Mouse (Mus musculus) limb, embryonic 10.5 days (tissue): ENCODE data around the gene Rnaset2b. TPM values are rescaled to one million over a fixed set of nuclear protein-coding genes. Genes with fewer than 3 reads are reported as not detected.
"Not testable (repeated sequence)": the region's sequence is repeated elsewhere in the genome, so short reads cannot be mapped to it uniquely, and the experiment has no call there.

Experiments
- DNase-seq: peaks from one replicate; pipeline ENCODE4 v3.0.0-alpha.2; 2017; ENCODE audit warnings: low spot score
- H3K27ac ChIP-seq: fragments of 300-500 bp; sonication (generic); 2 replicates; pipeline ENCODE4 v1.5.1; 2016; ENCODE audit warnings: mild to moderate bottlenecking
- H3K27me3 ChIP-seq: fragments of 300-500 bp; sonication (generic); 2 replicates; pipeline ENCODE4 v1.6.1; 2016; ENCODE audit warnings: low read depth, mild to moderate bottlenecking; ENCODE audit not compliant: poor library complexity, severe bottlenecking
- H3K36me3 ChIP-seq: fragments of 300-500 bp; sonication (generic); 2 replicates; pipeline ENCODE4 v1.6.1; 2016; ENCODE audit warnings: mild to moderate bottlenecking, moderate library complexity
- H3K4me1 ChIP-seq: fragments of 300-500 bp; sonication (generic); 2 replicates; pipeline ENCODE4 v1.6.1; 2016
- H3K4me3 ChIP-seq: fragments of 300-500 bp; sonication (generic); 2 replicates; pipeline ENCODE4 v1.5.1; 2016; ENCODE audit warnings: mild to moderate bottlenecking, moderate library complexity
- H3K9me3 ChIP-seq: fragments of 300-500 bp; sonication (generic); replicated peaks from 2 replicates; pipeline ENCODE4 v1.6.1; 2016; ENCODE audit warnings: mild to moderate bottlenecking
- WGBS: fragments of 180-500 bp; shearing (Covaris S2); methylation state at CpG from one replicate; pipeline ENCODE4 v1.1.7; 2016; 5-methylcytosine and 5-hydroxymethylcytosine counted together
- polyA plus RNA-seq: library from polyadenylated mRNA; unstranded; fragments of >200 nt; fragmentation: Nextera tagmentation; extraction: Ambion mirVana; gene quantifications from 2 replicates; pipeline ENCODE4 v1.2.1, GENCODE M21; 2016

Rnaset2b gene
- polyA plus RNA-seq, 1 experiment from 2014 or later = 175 TPM

- H3K27me3 ChIP-seq, H3K27ac ChIP-seq, H3K9me3 ChIP-seq, H3K4me1 ChIP-seq, H3K4me3 ChIP-seq, H3K36me3 ChIP-seq: not testable (repeated sequence)
- peak; percentile 38 for DNase-seq
- 17% methylated on average over 6 of the region's 6 CpGs for WGBS
Observed at GRCm38 (mm10) chr17:6965364-6965763, 5.1 kb upstream of the Rnaset2b start.

- H3K27me3 ChIP-seq, H3K4me1 ChIP-seq, DNase-seq, H3K36me3 ChIP-seq, H3K27ac ChIP-seq, H3K9me3 ChIP-seq, H3K4me3 ChIP-seq: not testable (repeated sequence)
- WGBS = 29% methylated on average over 1 of the region's 1 CpGs
Observed at GRCm38 (mm10) chr17:6967673-6968072, 2.8 kb upstream of the Rnaset2b start.

DNA sequence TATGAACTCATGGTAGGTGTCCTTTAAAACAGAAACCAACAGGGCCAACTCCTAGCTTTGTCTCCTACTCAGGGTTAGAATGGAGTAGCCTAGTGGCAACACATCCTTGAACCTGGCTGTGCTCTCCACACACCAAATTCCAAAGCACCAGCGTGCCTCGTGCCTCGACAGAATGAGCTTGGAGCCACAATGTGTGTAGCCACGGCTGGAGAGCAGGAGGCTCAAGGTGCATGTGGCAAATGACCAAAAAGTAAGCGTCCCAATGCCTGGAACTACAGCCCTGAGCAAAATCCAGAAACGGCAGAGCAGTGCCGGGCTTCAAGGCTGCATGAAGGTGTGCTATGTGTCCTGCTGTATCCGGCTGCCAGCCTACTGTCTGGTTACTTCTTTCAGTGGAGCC is 804 bp downstream of the Rnaset2b start:
- H3K9me3 ChIP-seq, H3K4me3 ChIP-seq, H3K4me1 ChIP-seq, H3K27me3 ChIP-seq, H3K27ac ChIP-seq, DNase-seq, H3K36me3 ChIP-seq: not testable (repeated sequence)
- WGBS = 84% methylated on average over 8 of the region's 8 CpGs

DNA sequence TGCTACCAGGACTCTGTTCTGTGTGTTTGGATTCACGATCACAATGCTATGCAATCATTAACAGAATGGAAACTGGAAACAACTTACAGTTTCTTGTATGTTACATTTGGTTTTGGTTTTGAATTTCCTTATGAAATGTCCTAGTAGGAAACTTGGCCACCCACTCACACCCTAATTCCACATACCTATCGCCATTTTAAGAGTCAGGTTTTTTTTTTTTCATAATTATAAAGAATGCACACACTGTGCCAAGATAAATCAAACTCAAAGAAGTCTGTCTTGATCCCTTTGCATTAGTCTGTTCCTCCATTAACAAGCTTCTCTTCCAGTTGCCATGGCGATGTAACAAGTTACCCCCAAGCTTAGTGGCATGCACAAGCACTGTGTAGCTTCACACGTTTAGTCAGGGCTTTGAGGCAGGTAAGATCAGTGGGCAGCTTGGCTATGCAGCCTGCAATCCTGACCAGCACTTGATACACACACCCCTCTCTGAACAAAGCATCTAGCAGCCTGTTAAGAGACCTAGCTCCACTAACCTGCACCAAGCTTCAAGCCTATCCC is 2.5 kb downstream of the Rnaset2b start:
- H3K27ac ChIP-seq, H3K27me3 ChIP-seq, H3K4me3 ChIP-seq, H3K4me1 ChIP-seq, H3K36me3 ChIP-seq, DNase-seq, H3K9me3 ChIP-seq: not testable (repeated sequence)
- 75% methylated on average over 4 of the region's 4 CpGs for WGBS

DNA sequence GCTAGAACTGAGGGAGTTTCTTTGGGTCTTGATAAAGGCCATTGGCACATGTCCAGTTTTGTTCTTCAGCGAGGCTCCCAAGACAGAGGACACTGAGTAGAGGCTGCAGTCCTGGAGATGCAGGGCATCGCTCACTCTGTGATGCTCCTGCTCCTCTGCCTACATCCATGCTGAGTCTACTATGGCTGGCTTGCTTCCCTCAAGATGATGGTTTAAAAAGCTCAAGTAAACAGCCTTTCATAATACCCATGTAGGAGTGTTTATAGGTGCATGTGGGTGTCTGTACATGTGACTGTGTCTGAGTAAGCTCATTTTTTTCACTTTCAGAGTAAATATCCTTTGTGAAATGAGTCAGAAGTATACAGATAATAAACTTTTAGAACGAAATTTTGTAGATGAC is 4.6 kb downstream of the Rnaset2b start:
- not testable (repeated sequence) for DNase-seq, H3K27me3 ChIP-seq, H3K4me3 ChIP-seq, H3K4me1 ChIP-seq, H3K27ac ChIP-seq, H3K9me3 ChIP-seq, H3K36me3 ChIP-seq
- 71% methylated on average over 3 of the region's 3 CpGs for WGBS

DNA sequence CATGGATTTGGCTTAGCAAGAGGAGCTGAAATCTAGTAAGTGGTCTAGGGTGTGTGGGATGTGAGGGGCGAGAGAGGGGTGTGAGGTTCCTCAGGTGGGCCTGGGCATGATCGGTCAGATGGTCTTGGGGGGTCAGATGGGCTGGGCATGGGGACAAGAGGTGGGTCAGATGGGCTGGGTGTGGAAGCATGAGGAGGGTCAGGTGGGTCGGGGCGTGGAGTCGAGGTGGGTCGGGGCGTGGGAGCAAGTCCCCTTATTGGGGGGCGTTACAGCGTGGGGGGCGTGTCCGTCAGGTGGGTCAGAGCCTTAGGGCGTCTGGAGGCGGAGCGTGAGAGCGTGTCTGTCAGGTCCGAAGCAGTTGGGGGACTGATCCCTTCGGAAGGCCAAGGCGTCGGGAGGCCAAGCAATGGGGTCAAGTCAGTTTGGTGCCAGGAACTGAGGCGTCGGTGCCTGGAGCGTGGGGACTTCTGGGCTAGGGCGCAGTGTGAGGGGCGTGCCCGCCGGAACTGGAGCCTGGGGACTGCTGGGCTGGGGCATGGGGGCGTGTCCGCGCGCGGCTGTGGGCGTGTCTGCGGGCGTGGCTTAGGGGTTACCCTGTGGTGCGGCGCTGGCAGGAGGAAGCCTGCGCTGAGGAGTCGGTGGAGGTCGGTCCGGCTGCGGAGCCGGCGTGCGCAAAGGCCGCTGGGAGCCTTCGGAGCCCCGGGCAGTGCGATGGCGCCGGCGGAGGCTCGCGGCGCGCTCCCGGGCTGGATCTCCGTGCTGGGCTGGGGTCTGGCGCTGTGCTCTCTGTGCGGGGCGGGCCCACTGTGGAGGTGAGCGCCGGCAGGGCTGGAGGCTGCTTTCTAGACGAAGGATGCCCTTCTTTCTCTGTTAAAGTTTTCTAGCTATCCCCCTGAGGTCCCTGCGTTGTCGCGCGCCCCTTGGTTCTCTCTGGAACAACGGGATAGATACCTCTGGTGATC is 8.1 kb downstream of the Rnaset2b start, which contains the start of gene Gm49721:
Gene Gm49721, plus strand, starts transcription at position 618 of the 962 bp plus-strand sequence.
- peak within 1 kb of the TSS; percentile 54 for H3K4me3 ChIP-seq
- not testable (repeated sequence) for H3K4me1 ChIP-seq, H3K36me3 ChIP-seq, H3K9me3 ChIP-seq, H3K27me3 ChIP-seq
- peak within 1 kb of the TSS; percentile 82; the same call in 1 of the 2 replicates for H3K27ac ChIP-seq
- peak; percentile 63 for DNase-seq
- 1% methylated on average over 52 of the region's 68 CpGs for WGBS

- H3K36me3 ChIP-seq, H3K4me1 ChIP-seq, H3K27ac ChIP-seq, DNase-seq, H3K9me3 ChIP-seq, H3K27me3 ChIP-seq: not testable (repeated sequence)
- H3K4me3 ChIP-seq = peak overlapping the region; percentile 54
- 44% methylated on average over 5 of the region's 5 CpGs for WGBS
Observed at GRCm38 (mm10) chr17:6979380-6979779, 8.9 kb downstream of the Rnaset2b start.

DNA sequence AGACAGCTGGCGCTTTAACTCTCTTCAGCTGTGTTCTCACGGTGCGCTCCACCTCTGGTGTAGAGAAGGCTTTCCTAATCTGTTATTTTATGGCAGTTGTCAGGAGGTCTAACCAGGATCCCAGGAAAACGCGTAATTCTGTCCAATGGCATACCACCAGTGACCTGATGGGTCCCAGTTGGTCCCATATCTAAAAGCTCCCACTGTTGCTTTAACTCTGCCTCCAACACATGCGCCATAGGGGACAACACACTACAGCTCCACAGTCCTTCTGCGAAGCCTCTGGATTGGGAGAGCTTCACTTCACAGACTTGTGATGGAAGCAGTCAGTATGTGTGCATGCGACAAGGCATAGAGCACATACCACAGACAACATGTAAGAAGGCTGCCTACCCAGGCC is 9.7 kb downstream of the Rnaset2b start:
- not testable (repeated sequence) for H3K4me1 ChIP-seq, DNase-seq, H3K9me3 ChIP-seq, H3K4me3 ChIP-seq, H3K36me3 ChIP-seq, H3K27me3 ChIP-seq, H3K27ac ChIP-seq
- WGBS = 91% methylated on average over 5 of the region's 8 CpGs

GRCm38 (mm10) chr17:6986118-6986517 is 15.7 kb downstream of the Rnaset2b start:
- H3K9me3 ChIP-seq, H3K4me1 ChIP-seq, H3K27ac ChIP-seq, DNase-seq, H3K27me3 ChIP-seq, H3K4me3 ChIP-seq: not testable (repeated sequence)
- WGBS = 95% methylated on average over 1 of the region's 1 CpGs
- peaks cover 11% of the 10 kb centered on the region for H3K36me3 ChIP-seq

- not testable (repeated sequence) for H3K4me3 ChIP-seq, H3K27ac ChIP-seq, H3K4me1 ChIP-seq, H3K9me3 ChIP-seq, H3K27me3 ChIP-seq, DNase-seq, H3K36me3 ChIP-seq
- WGBS = no CpG with 5 or more reads among the region's 6 CpGs
Observed at GRCm38 (mm10) chr17:6995504-6995903, 25.1 kb downstream of the Rnaset2b start.

GRCm38 (mm10) chr17:6996826-6997225 is 26.4 kb downstream of the Rnaset2b start:
- WGBS = 86% methylated on average over 8 of the region's 8 CpGs
- H3K27ac ChIP-seq, H3K4me3 ChIP-seq, H3K4me1 ChIP-seq, H3K9me3 ChIP-seq, H3K27me3 ChIP-seq, DNase-seq, H3K36me3 ChIP-seq: not testable (repeated sequence)

- not testable (repeated sequence) for H3K4me1 ChIP-seq, H3K4me3 ChIP-seq, H3K27ac ChIP-seq, H3K9me3 ChIP-seq, H3K27me3 ChIP-seq, DNase-seq, H3K36me3 ChIP-seq
- 55% methylated on average over 2 of the region's 7 CpGs for WGBS
Observed at GRCm38 (mm10) chr17:6997778-6998490, 27.5 kb downstream of the Rnaset2b start.
